Mouse (Mus musculus) retina, adult 2 months (tissue): Measurements from ENCODE around the gene Inpp5a.

Experiments used
- DNase-seq: peaks from one replicate; pipeline ENCODE4 v3.0.0-alpha.2; 2012; ENCODE audit warnings: low read depth, low spot score

Inpp5a gene

GRCm38 (mm10) chr7:139472865-139473549 lies 84.1 kb downstream of the Inpp5a start:
- DNase-seq = peak; percentile 65

GRCm38 (mm10) chr7:139475896-139476295 lies 87.0 kb downstream of the Inpp5a start:
- no peak for DNase-seq

- no peak for DNase-seq
Observed at GRCm38 (mm10) chr7:139476700-139477099, 87.8 kb downstream of the Inpp5a start.

- DNase-seq = no peak
Observed at GRCm38 (mm10) chr7:139477748-139478147, 88.8 kb downstream of the Inpp5a start.

GRCm38 (mm10) chr7:139479077-139479476 lies 90.2 kb downstream of the Inpp5a start:
- no peak for DNase-seq

- DNase-seq = no peak
Observed at GRCm38 (mm10) chr7:139479626-139480025, 90.7 kb downstream of the Inpp5a start.

GRCm38 (mm10) chr7:139484206-139484955 lies 95.5 kb downstream of the Inpp5a start:
- peak; percentile 26 for DNase-seq

- no peak for DNase-seq
Observed at GRCm38 (mm10) chr7:139489721-139490211, 100.9 kb downstream of the Inpp5a start.

GRCm38 (mm10) chr7:139492351-139492750 lies 103.4 kb downstream of the Inpp5a start:
- DNase-seq = no peak

GRCm38 (mm10) chr7:139492946-139493345 lies 104.0 kb downstream of the Inpp5a start:
- no peak for DNase-seq

GRCm38 (mm10) chr7:139495791-139496190 lies 106.9 kb downstream of the Inpp5a start:
- DNase-seq = no peak

GRCm38 (mm10) chr7:139498038-139498625 lies 109.2 kb downstream of the Inpp5a start:
- DNase-seq = peak; percentile 28

- DNase-seq = no peak
Observed at GRCm38 (mm10) chr7:139504064-139504463, 115.2 kb downstream of the Inpp5a start.

- no peak for DNase-seq
Observed at GRCm38 (mm10) chr7:139506677-139507412, 117.9 kb downstream of the Inpp5a start.

GRCm38 (mm10) chr7:139508938-139509337 lies 120.0 kb downstream of the Inpp5a start:
- no peak for DNase-seq

- no peak for DNase-seq
Observed at GRCm38 (mm10) chr7:139515959-139516660, 127.2 kb downstream of the Inpp5a start.

- no peak for DNase-seq
Observed at GRCm38 (mm10) chr7:139516661-139517016, 127.7 kb downstream of the Inpp5a start.

GRCm38 (mm10) chr7:139518352-139518751 lies 129.4 kb downstream of the Inpp5a start:
- no peak for DNase-seq

GRCm38 (mm10) chr7:139528309-139529076 lies 139.6 kb downstream of the Inpp5a start:
- no peak for DNase-seq

- no peak for DNase-seq
Observed at GRCm38 (mm10) chr7:139529208-139529607, 140.3 kb downstream of the Inpp5a start.
